Mouse (Mus musculus) MEL (cell line): ENCODE results near the gene Tyw1. TPM values are rescaled to one million over a fixed set of nuclear protein-coding genes. Genes with fewer than 3 reads are reported as not detected.
A peak's percentile ranks its signal among the peaks of the same experiment; 100 is the strongest.

ENCODE experiments used
- DNase-seq: peaks from one replicate; pipeline ENCODE4 v3.0.0; 2011; ENCODE audit warnings: low read depth, low spot score
- H3K27ac ChIP-seq: 2 replicates; pipeline ENCODE4 v1.5.1; 2012; ENCODE audit warnings: low read depth, mild to moderate bottlenecking, control low read depth, low read length, moderate library complexity; ENCODE audit not compliant: control insufficient read depth
- H3K27me3 ChIP-seq, 2 experiments: fragments of 150-350 bp in 1 of 2; sonication (generic) in 1 of 2; 2 replicates each; pipeline ENCODE4 v1.6.1; 2012; ENCODE audit warnings: low read length in 2 of 2, mild to moderate bottlenecking in 2 of 2, improper control_type of control experiment in 1 of 2, moderate library complexity in 1 of 2; ENCODE audit not compliant: insufficient read depth in 2 of 2, control insufficient read depth in 1 of 2
- H3K36me3 ChIP-seq, 2 experiments: 2 replicates each; pipeline ENCODE4 v1.6.1; 2012 to 2014; ENCODE audit warnings: low read length in 2 of 2, improper control_type of control experiment in 1 of 2, inconsistent platforms in 1 of 2, mild to moderate bottlenecking in 1 of 2; ENCODE audit not compliant: insufficient read depth in 2 of 2, control insufficient read depth in 1 of 2
- H3K4me1 ChIP-seq, 2 experiments: fragments of 150-350 bp in 1 of 2; sonication (generic) in 1 of 2; 2 replicates each; pipeline ENCODE4 v1.6.1; 2012; ENCODE audit warnings: low read length in 2 of 2, improper control_type of control experiment in 1 of 2, mild to moderate bottlenecking in 1 of 2; ENCODE audit not compliant: insufficient read depth in 2 of 2, control insufficient read depth in 1 of 2
- H3K4me3 ChIP-seq, 2 experiments: fragments of 150-350 bp in 1 of 2; sonication (generic) in 1 of 2; 2 replicates each; pipeline ENCODE4 v1.5.1; 2012; ENCODE audit warnings: low read depth in 2 of 2, low read length in 2 of 2, mild to moderate bottlenecking in 2 of 2, moderate library complexity in 2 of 2, control low read depth in 1 of 2, improper control_type of control experiment in 1 of 2; ENCODE audit not compliant: control insufficient read depth in 1 of 2, insufficient read depth in 1 of 2
- H3K79me2 ChIP-seq: 2 replicates; pipeline ENCODE4 v1.6.1; 2012; ENCODE audit warnings: mild to moderate bottlenecking, low read length, moderate library complexity; ENCODE audit not compliant: control insufficient read depth, poor library complexity, insufficient read depth
- H3K9ac ChIP-seq: 2 replicates; pipeline ENCODE4 v1.6.1; 2012; ENCODE audit warnings: low read depth, mild to moderate bottlenecking, control low read depth, low read length, moderate library complexity; ENCODE audit not compliant: control insufficient read depth, poor library complexity, severe bottlenecking
- H3K9me3 ChIP-seq: fragments of 150-350 bp; sonication (generic); replicated peaks from 2 replicates; pipeline ENCODE4 v1.6.1; 2012; ENCODE audit warnings: mild to moderate bottlenecking, low read length, improper control_type of control experiment, moderate library complexity; ENCODE audit not compliant: insufficient read depth
- BHLHE40 ChIP-seq: IDR thresholded peaks from 2 replicates; pipeline ENCODE4 v1.6.1; 2012; ENCODE audit warnings: low read depth, mild to moderate bottlenecking, inconsistent platforms, low read length, improper control_type of control experiment, borderline replicate concordance
- CTCF ChIP-seq, 3 experiments: IDR thresholded peaks in 2 of 3; conservative IDR thresholded peaks in 1 of 3; 2 replicates each; pipeline ENCODE4 v1.5.1; 2011 to 2012; ENCODE audit warnings: low read length in 3 of 3, low read depth in 2 of 3, mild to moderate bottlenecking in 2 of 3, improper control_type of control experiment in 1 of 3, inconsistent platforms in 1 of 3, mixed read lengths in 1 of 3, moderate library complexity in 1 of 3; ENCODE audit not compliant: control insufficient read depth in 1 of 3, insufficient read depth in 1 of 3, poor library complexity in 1 of 3, severe bottlenecking in 1 of 3
- E2F4 ChIP-seq: IDR thresholded peaks from 2 replicates; pipeline ENCODE4 v1.6.1; 2011; ENCODE audit warnings: low read depth, low read length, improper control_type of control experiment, borderline replicate concordance
- ELF1 ChIP-seq: IDR thresholded peaks from 2 replicates; pipeline ENCODE4 v1.6.1; 2014; ENCODE audit warnings: low read depth, mild to moderate bottlenecking, inconsistent platforms, low read length, improper control_type of control experiment, moderate library complexity
- ETS1 ChIP-seq: IDR thresholded peaks from 2 replicates; pipeline ENCODE4 v1.6.1; 2012; ENCODE audit warnings: low read depth, mild to moderate bottlenecking, inconsistent platforms, low read length, improper control_type of control experiment, moderate library complexity
- HCFC1 ChIP-seq: IDR thresholded peaks from 2 replicates; pipeline ENCODE4 v1.6.1; 2012; ENCODE audit warnings: low read depth, mild to moderate bottlenecking, inconsistent platforms, low read length, improper control_type of control experiment, moderate library complexity
- KAT2A ChIP-seq: conservative IDR thresholded peaks from 2 replicates; pipeline ENCODE4 v1.6.1; 2012; ENCODE audit warnings: low read depth, low read length, improper control_type of control experiment, inconsistent platforms
- MAFK ChIP-seq: IDR thresholded peaks from 2 replicates; pipeline ENCODE4 v1.6.1; 2011; ENCODE audit warnings: low read depth, mild to moderate bottlenecking, low read length, improper control_type of control experiment, borderline replicate concordance
- MAZ ChIP-seq: IDR thresholded peaks from 2 replicates; pipeline ENCODE4 v1.6.1; 2012; ENCODE audit warnings: low read depth, mild to moderate bottlenecking, inconsistent platforms, low read length, improper control_type of control experiment
- MEF2A ChIP-seq: IDR thresholded peaks from 2 replicates; pipeline ENCODE4 v1.6.1; 2014; ENCODE audit warnings: low read depth, mild to moderate bottlenecking, inconsistent platforms, low read length, improper control_type of control experiment; ENCODE audit not compliant: poor library complexity, insufficient replicate concordance, severe bottlenecking; ENCODE audit errors: extremely low read depth
- MXI1 ChIP-seq: IDR thresholded peaks from 2 replicates; pipeline ENCODE4 v1.6.1; 2011; ENCODE audit warnings: mild to moderate bottlenecking, low read depth, low read length, improper control_type of control experiment
- MYB ChIP-seq: IDR thresholded peaks from 2 replicates; pipeline ENCODE4 v1.6.1; 2011; ENCODE audit warnings: mild to moderate bottlenecking, low read depth, low read length, improper control_type of control experiment
- MYC ChIP-seq: IDR thresholded peaks from 2 replicates; pipeline ENCODE4 v1.6.1; 2011; ENCODE audit warnings: low read depth, mild to moderate bottlenecking, low read length, improper control_type of control experiment, moderate library complexity
- NRF1 ChIP-seq: IDR thresholded peaks from 2 replicates; pipeline ENCODE4 v1.6.1; 2014; ENCODE audit warnings: low read depth, mild to moderate bottlenecking, inconsistent platforms, low read length, improper control_type of control experiment, moderate library complexity; ENCODE audit not compliant: poor library complexity, insufficient read depth, severe bottlenecking
- POLR2A ChIP-seq, 2 experiments: IDR thresholded peaks; 2 replicates each; pipeline ENCODE4 v1.6.1; 2011 to 2012; ENCODE audit warnings: low read length in 2 of 2, mild to moderate bottlenecking in 2 of 2, control low read depth in 1 of 2, improper control_type of control experiment in 1 of 2, low read depth in 1 of 2, moderate library complexity in 1 of 2; ENCODE audit not compliant: control insufficient read depth in 1 of 2, insufficient read depth in 1 of 2, poor library complexity in 1 of 2
- POLR2AphosphoS2 ChIP-seq: IDR thresholded peaks from 2 replicates; pipeline ENCODE4 v1.6.1; 2011; ENCODE audit warnings: low read length, improper control_type of control experiment
- POLR2AphosphoS5 ChIP-seq: IDR thresholded peaks from 2 replicates; pipeline ENCODE4 v1.6.1; 2012; ENCODE audit warnings: low read depth, borderline replicate concordance, mild to moderate bottlenecking, inconsistent platforms, low read length, moderate library complexity, mixed read lengths
- RAD21 ChIP-seq: IDR thresholded peaks from 2 replicates; pipeline ENCODE4 v1.6.1; 2011; ENCODE audit warnings: mild to moderate bottlenecking, low read depth, low read length, improper control_type of control experiment
- RCOR1 ChIP-seq: IDR thresholded peaks from 2 replicates; pipeline ENCODE4 v1.6.1; 2012; ENCODE audit warnings: low read depth, mild to moderate bottlenecking, inconsistent platforms, low read length, improper control_type of control experiment
- SIN3A ChIP-seq: IDR thresholded peaks from 2 replicates; pipeline ENCODE4 v1.6.1; 2012; ENCODE audit warnings: low read length, improper control_type of control experiment, inconsistent platforms
- SMC3 ChIP-seq: IDR thresholded peaks from 2 replicates; pipeline ENCODE4 v1.6.1; 2011; ENCODE audit warnings: low read depth, low read length, improper control_type of control experiment
- TAL1 ChIP-seq: IDR thresholded peaks from 2 replicates; pipeline ENCODE4 v1.6.1; 2012; ENCODE audit warnings: mild to moderate bottlenecking, inconsistent platforms, low read length, moderate library complexity, mixed read lengths
- TBP ChIP-seq: IDR thresholded peaks from 2 replicates; pipeline ENCODE4 v1.8.0; 2011; ENCODE audit warnings: low read depth, low read length, improper control_type of control experiment
- TCF12 ChIP-seq: IDR thresholded peaks from 2 replicates; pipeline ENCODE4 v1.6.1; 2014; ENCODE audit warnings: low read depth, mild to moderate bottlenecking, inconsistent platforms, low read length, improper control_type of control experiment, moderate library complexity
- USF1 ChIP-seq: IDR thresholded peaks from 2 replicates; pipeline ENCODE4 v1.6.1; 2014; ENCODE audit warnings: low read depth, mild to moderate bottlenecking, inconsistent platforms, low read length, improper control_type of control experiment, moderate library complexity
- USF2 ChIP-seq, 2 experiments: IDR thresholded peaks; 2 replicates each; pipeline ENCODE4 v1.6.1; 2011 to 2012; ENCODE audit warnings: improper control_type of control experiment in 2 of 2, low read length in 2 of 2, borderline replicate concordance in 1 of 2, inconsistent platforms in 1 of 2, low read depth in 1 of 2, mild to moderate bottlenecking in 1 of 2; ENCODE audit not compliant: insufficient read depth in 1 of 2
- ZC3H11A ChIP-seq: IDR thresholded peaks from 2 replicates; pipeline ENCODE4 v1.6.1; 2012; ENCODE audit warnings: low read depth, mild to moderate bottlenecking, inconsistent platforms, low read length, improper control_type of control experiment
- ZKSCAN1 ChIP-seq: IDR thresholded peaks from 2 replicates; pipeline ENCODE4 v1.6.1; 2012; ENCODE audit warnings: low read depth, mild to moderate bottlenecking, inconsistent platforms, low read length, improper control_type of control experiment, moderate library complexity
- ZMIZ1 ChIP-seq: IDR thresholded peaks from 2 replicates; pipeline ENCODE4 v1.6.1; 2012; ENCODE audit warnings: low read depth, mild to moderate bottlenecking, inconsistent platforms, low read length, improper control_type of control experiment, moderate library complexity
- ZNF384 ChIP-seq: IDR thresholded peaks from 2 replicates; pipeline ENCODE4 v1.6.1; 2012; ENCODE audit warnings: low read depth, mild to moderate bottlenecking, inconsistent platforms, low read length, improper control_type of control experiment
- polyA plus RNA-seq, 2 experiments: library from polyadenylated mRNA; stranded (reverse) in 1 of 2; unstranded in 1 of 2; fragments of >175 nt in 1 of 2; fragments of >200 nt in 1 of 2; gene quantifications; 2 replicates each; pipeline versions ENCODE4 v1.2.1 to v1.2.4; 2012; ENCODE audit warnings: low replicate concordance in 2 of 2, low read depth in 1 of 2; ENCODE audit not compliant: insufficient read length in 2 of 2, insufficient read depth in 1 of 2, missing spikeins in 1 of 2
- total RNA-seq: library from RNA; depleted of rRNA; stranded (reverse); fragments of 300-350 nt; gene quantifications from 2 replicates; pipeline ENCODE4 v1.2.3, GENCODE M21; 2012

Tyw1 gene
- total and polyA plus RNA-seq, 3 experiments: 33.3 to 133 (median 38.8) TPM

GRCm38 (mm10) chr5:130266651-130267050, 11.2 kb downstream of the Tyw1 start (continued):
- TF ChIP-seq POLR2A (IDR thresholded peaks at IDR 0.05; ENCODE audit: control insufficient read depth in 1 of 2, insufficient read depth in 1 of 2, low read depth in 1 of 2, low read length in 2 of 2, poor library complexity in 1 of 2) (no peak), ELF1 (no peak), USF2 (IDR thresholded peaks at IDR 0.05; ENCODE audit: borderline replicate concordance in 1 of 2, insufficient read depth in 1 of 2, low read depth in 1 of 2, low read length in 2 of 2) (no peak), BHLHE40 (no peak), SIN3A (no peak), POLR2AphosphoS2 (no peak)

GRCm38 (mm10) chr5:130267316-130267715, 11.9 kb downstream of the Tyw1 start:
- H3K27ac ChIP-seq: no peak overlapping the region
- H3K27me3 ChIP-seq: no peaks in the 10 kb centered on the region
- no peaks in the 10 kb centered on the region for H3K4me1 ChIP-seq
- no peaks in the 10 kb centered on the region for H3K79me2 ChIP-seq
- TF ChIP-seq ZKSCAN1: no peak
- no peak for TF ChIP-seq TAL1
- no peak for TF ChIP-seq ZNF384
- TF ChIP-seq ZC3H11A: no peak
- no peak for TF ChIP-seq E2F4
- no peak for TF ChIP-seq RCOR1
- peak; percentile 42 for TF ChIP-seq SMC3
- no peak for TF ChIP-seq HCFC1
- no peak for TF ChIP-seq MAZ
- TF ChIP-seq MAFK: no peak
- TF ChIP-seq USF1: no peak
- TF ChIP-seq CTCF (IDR thresholded peaks at IDR 0.05 in 2 of 3, conservative IDR thresholded peaks at IDR 0.05 in 1 of 3; ENCODE audit: control insufficient read depth in 1 of 3, insufficient read depth in 1 of 3, low read depth in 2 of 3, low read length in 3 of 3, poor library complexity in 1 of 3, severe bottlenecking in 1 of 3): peak; percentile 69 to 78 (median 76)
- H3K9me3 ChIP-seq: no peaks in the 10 kb centered on the region
- no peak overlapping the region for H3K9ac ChIP-seq
- H3K36me3 ChIP-seq: peaks cover 0 to 3% of the 10 kb centered on the region in 2 experiments
- DNase-seq: peak; percentile 75
- H3K4me3 ChIP-seq: no peak overlapping the region

- Histone ChIP-seq H3K36me3 (peaks cover 0 to 6% of the 10 kb centered on the region in 2 experiments), H3K79me2 (no peaks in the 10 kb centered on the region), H3K9ac (no peak overlapping the region)
- TF ChIP-seq MYB: no peak
- no peak for TF ChIP-seq MAZ
- no peak for TF ChIP-seq TBP
- TF ChIP-seq MYC: no peak
- no peak for TF ChIP-seq MXI1
- no peak for TF ChIP-seq NRF1
- TF ChIP-seq POLR2AphosphoS5: no peak
- TF ChIP-seq ETS1: no peak
- no peak for TF ChIP-seq SIN3A
- no peak for TF ChIP-seq ZMIZ1
- no peak for TF ChIP-seq ZNF384
- TF ChIP-seq MEF2A: no peak
- TF ChIP-seq KAT2A: no peak
- no peak for TF ChIP-seq RAD21
- no peak for TF ChIP-seq TCF12
- no peak for TF ChIP-seq E2F4
- TF ChIP-seq BHLHE40: no peak
Measured at GRCm38 (mm10) chr5:130268976-130269375, 13.6 kb downstream of the Tyw1 start.

More at GRCm38 (mm10) chr5:130268976-130269375, 13.6 kb downstream of the Tyw1 start:
- Histone ChIP-seq H3K4me1 (no peaks in the 10 kb centered on the region), H3K9me3 (no peaks in the 10 kb centered on the region), H3K27me3 (no peaks in the 10 kb centered on the region), H3K4me3 (no peak overlapping the region), H3K27ac (no peak overlapping the region)
- DNase-seq: no peak
